Mouse (Mus musculus): ENCODE measurements at regions not wholly inside any gene's neighbourhood (a gene's known extent, or its start where the extent isn't known, plus 50 kb on each side); places are given as distances from the start of the nearest gene placed in this dataset.
A peak's percentile ranks its signal among the peaks of the same experiment; 100 is the strongest.

- peak; percentile 78 for DNase-seq (ENCODE audit: low spot score)
- Histone ChIP-seq H3K4me3 (replicated peaks; ENCODE audit: low read depth, low read length) (no peak overlapping the region), H3K9me3 (replicated peaks; ENCODE audit: low read length) (no peaks in the 10 kb centered on the region), H3K9ac (ENCODE audit: low read depth, low read length) (no peak overlapping the region), H3K4me2 (ENCODE audit: low read length) (no peak overlapping the region), H3K27ac (no peak overlapping the region), H3K4me1 (replicated peaks; ENCODE audit: insufficient read depth, low read length) (no peaks in the 10 kb centered on the region), H3K36me3 (ENCODE audit: insufficient read depth, low read length) (no peaks in the 10 kb centered on the region), H3K27me3 (ENCODE audit: insufficient read depth, low read length) (no peaks in the 10 kb centered on the region)
- no peak for ATAC-seq (replicated peaks; ENCODE audit: low FRiP score, low read depth)
- no peak for TF ChIP-seq CTCF (IDR thresholded peaks at IDR 0.05; ENCODE audit: low read depth)
Measured at GRCm38 (mm10) chr17:61520087-61520486, 1361.0 kb downstream of the Efna5 start.

GRCm38 (mm10) chr17:61515059-61515458 lies 1366.1 kb downstream of the Efna5 start:
- Histone ChIP-seq H3K4me3 (replicated peaks; ENCODE audit: low read depth, low read length) (no peak overlapping the region), H3K9me3 (replicated peaks; ENCODE audit: low read length) (no peaks in the 10 kb centered on the region), H3K27me3 (ENCODE audit: insufficient read depth, low read length) (no peaks in the 10 kb centered on the region), H3K27ac (no peak overlapping the region), H3K4me2 (ENCODE audit: low read length) (no peak overlapping the region), H3K9ac (ENCODE audit: low read depth, low read length) (no peak overlapping the region), H3K36me3 (ENCODE audit: insufficient read depth, low read length) (no peaks in the 10 kb centered on the region), H3K4me1 (replicated peaks; ENCODE audit: insufficient read depth, low read length) (no peaks in the 10 kb centered on the region)
- WGBS = 88% methylated on average over 1 of the region's 1 CpGs
- DNase-seq (ENCODE audit: low spot score) (no peak), ATAC-seq (replicated peaks; ENCODE audit: low FRiP score, low read depth) (no peak)
- no peak for TF ChIP-seq CTCF (IDR thresholded peaks at IDR 0.05; ENCODE audit: low read depth)

GRCm38 (mm10) chr17:61513433-61513832 lies 1367.7 kb downstream of the Efna5 start:
- TF ChIP-seq CTCF (IDR thresholded peaks at IDR 0.05; ENCODE audit: low read depth) = no peak
- H3K9ac ChIP-seq (ENCODE audit: low read depth, low read length) = no peak overlapping the region
- no peak overlapping the region for H3K4me3 ChIP-seq (replicated peaks; ENCODE audit: low read depth, low read length)
- WGBS = 65% methylated on average over 4 of the region's 4 CpGs
- DNase-seq (ENCODE audit: low spot score) (no peak), ATAC-seq (replicated peaks; ENCODE audit: low FRiP score, low read depth) (no peak)
- no peak overlapping the region for H3K4me2 ChIP-seq (ENCODE audit: low read length)
- H3K27me3 ChIP-seq (ENCODE audit: insufficient read depth, low read length) = no peaks in the 10 kb centered on the region
- no peaks in the 10 kb centered on the region for H3K9me3 ChIP-seq (replicated peaks; ENCODE audit: low read length)
- H3K27ac ChIP-seq = no peak overlapping the region
- no peaks in the 10 kb centered on the region for H3K36me3 ChIP-seq (ENCODE audit: insufficient read depth, low read length)
- H3K4me1 ChIP-seq (replicated peaks; ENCODE audit: insufficient read depth, low read length) = no peaks in the 10 kb centered on the region

GRCm38 (mm10) chr17:61495261-61495660 lies 1385.9 kb downstream of the Efna5 start:
- 49% methylated on average over 3 of the region's 3 CpGs for WGBS
- Histone ChIP-seq H3K9me3 (replicated peaks; ENCODE audit: low read length) (no peaks in the 10 kb centered on the region), H3K9ac (ENCODE audit: low read depth, low read length) (no peak overlapping the region), H3K4me3 (replicated peaks; ENCODE audit: low read depth, low read length) (no peak overlapping the region), H3K4me1 (replicated peaks; ENCODE audit: insufficient read depth, low read length) (no peaks in the 10 kb centered on the region), H3K4me2 (ENCODE audit: low read length) (no peak overlapping the region), H3K27ac (no peak overlapping the region), H3K36me3 (ENCODE audit: insufficient read depth, low read length) (no peaks in the 10 kb centered on the region), H3K27me3 (ENCODE audit: insufficient read depth, low read length) (no peaks in the 10 kb centered on the region)
- TF ChIP-seq CTCF (IDR thresholded peaks at IDR 0.05; ENCODE audit: low read depth) = no peak
- ATAC-seq (replicated peaks; ENCODE audit: low FRiP score, low read depth) (no peak), DNase-seq (ENCODE audit: low spot score) (no peak)

GRCm38 (mm10) chr17:61477457-61477856 lies 1403.7 kb downstream of the Efna5 start:
- WGBS = 90% methylated on average over 5 of the region's 5 CpGs
- DNase-seq (ENCODE audit: low spot score) (no peak), ATAC-seq (replicated peaks; ENCODE audit: low FRiP score, low read depth) (no peak)

GRCm38 (mm10) chr17:61474405-61474804 lies 1406.7 kb downstream of the Efna5 start:
- DNase-seq (ENCODE audit: low spot score) = no peak
- no peak for ATAC-seq (replicated peaks; ENCODE audit: low FRiP score, low read depth)
- TF ChIP-seq CTCF (IDR thresholded peaks at IDR 0.05; ENCODE audit: low read depth) = no peak
- Histone ChIP-seq H3K4me2 (ENCODE audit: low read length) (no peak overlapping the region), H3K9ac (ENCODE audit: low read depth, low read length) (no peak overlapping the region), H3K36me3 (ENCODE audit: insufficient read depth, low read length) (no peaks in the 10 kb centered on the region), H3K4me3 (replicated peaks; ENCODE audit: low read depth, low read length) (no peak overlapping the region), H3K27me3 (ENCODE audit: insufficient read depth, low read length) (no peaks in the 10 kb centered on the region), H3K9me3 (replicated peaks; ENCODE audit: low read length) (no peaks in the 10 kb centered on the region), H3K4me1 (replicated peaks; ENCODE audit: insufficient read depth, low read length) (no peaks in the 10 kb centered on the region), H3K27ac (no peak overlapping the region)
- WGBS = 70% methylated on average over 11 of the region's 11 CpGs

More at GRCm38 (mm10) chr17:61477457-61477856, 1403.7 kb downstream of the Efna5 start:
- no peak for TF ChIP-seq CTCF (IDR thresholded peaks at IDR 0.05; ENCODE audit: low read depth)
- H3K27me3 ChIP-seq (ENCODE audit: insufficient read depth, low read length) = no peaks in the 10 kb centered on the region
- no peak overlapping the region for H3K27ac ChIP-seq
- no peaks in the 10 kb centered on the region for H3K9me3 ChIP-seq (replicated peaks; ENCODE audit: low read length)
- H3K4me3 ChIP-seq (replicated peaks; ENCODE audit: low read depth, low read length) = no peak overlapping the region
- H3K9ac ChIP-seq (ENCODE audit: low read depth, low read length) = no peak overlapping the region
- no peaks in the 10 kb centered on the region for H3K36me3 ChIP-seq (ENCODE audit: insufficient read depth, low read length)
- H3K4me1 ChIP-seq (replicated peaks; ENCODE audit: insufficient read depth, low read length) = no peaks in the 10 kb centered on the region
- no peak overlapping the region for H3K4me2 ChIP-seq (ENCODE audit: low read length)

GRCm38 (mm10) chr17:61452943-61453342 lies 1428.2 kb downstream of the Efna5 start:
- no peaks in the 10 kb centered on the region for H3K4me1 ChIP-seq (replicated peaks; ENCODE audit: insufficient read depth, low read length)
- no peak for TF ChIP-seq CTCF (IDR thresholded peaks at IDR 0.05; ENCODE audit: low read depth)
- no peak overlapping the region for H3K9ac ChIP-seq (ENCODE audit: low read depth, low read length)
- no peak overlapping the region for H3K4me2 ChIP-seq (ENCODE audit: low read length)
- H3K27me3 ChIP-seq (ENCODE audit: insufficient read depth, low read length) = no peaks in the 10 kb centered on the region
- no peak for ATAC-seq (replicated peaks; ENCODE audit: low FRiP score, low read depth)
- no peaks in the 10 kb centered on the region for H3K9me3 ChIP-seq (replicated peaks; ENCODE audit: low read length)
- H3K27ac ChIP-seq = no peak overlapping the region
- no peaks in the 10 kb centered on the region for H3K36me3 ChIP-seq (ENCODE audit: insufficient read depth, low read length)
- no peak overlapping the region for H3K4me3 ChIP-seq (replicated peaks; ENCODE audit: low read depth, low read length)
- no peak for DNase-seq (ENCODE audit: low spot score)
- WGBS = 50% methylated on average over 2 of the region's 2 CpGs

Data from kidney, postnatal 0 days (tissue).